Mouse (Mus musculus) right cerebral cortex, postnatal 36 days (tissue): ENCODE data around the gene Hist1h1e.
A peak's percentile ranks its signal among the peaks of the same experiment; 100 is the strongest.
"Not testable (repeated sequence)": the region's sequence is repeated elsewhere in the genome, so short reads cannot be mapped to it uniquely, and the experiment has no call there.

Experiments used
- DNase-seq, 2 experiments: peaks; one replicate each; pipeline ENCODE4 v3.0.0; 2022; ENCODE audit warnings: low spot score in 2 of 2, mixed read lengths in 1 of 2

The Hist1h1e gene

GRCm38 (mm10) chr13:23573034-23573897, 49.1 kb downstream of the Hist1h1e start:
- DNase-seq = not testable (repeated sequence)

GRCm38 (mm10) chr13:23572218-23573033, 49.9 kb downstream of the Hist1h1e start:
- DNase-seq = no peak

- DNase-seq = not testable (repeated sequence)
Measured at GRCm38 (mm10) chr13:23571504-23572217, 50.7 kb downstream of the Hist1h1e start.

- peak; percentile 68 to 70 for DNase-seq
Measured at GRCm38 (mm10) chr13:23571022-23571503, 51.3 kb downstream of the Hist1h1e start, which contains the start of the genes Hist1h2ae and Hist1h2bg. Gene Hist1h2ae, minus strand, starts transcription at chr13:23571220. Gene Hist1h2bg, plus strand, starts transcription at chr13:23571396.
